Mouse (Mus musculus): ENCODE data around the gene Gm26992. TPM values are rescaled to one million over a fixed set of nuclear protein-coding genes. Genes with fewer than 3 reads are reported as not detected.

Gm26992 gene
- polyA plus RNA-seq, 1 experiment from 2014 or later: not detected

GRCm38 (mm10) chrX:103482097-103482451 is 60.3 kb downstream of the Gm26992 start:
- CTCF ChIA-PET: no interaction called here
- DNase-seq (ENCODE audit: low read depth, low spot score): no peak
- ATAC-seq: no peak
- in situ Hi-C loops (cut with MboI; ENCODE audit: low pct_unique_long_range_greater_than_20kb): loop anchor here (5.0 to 25.0 kb wide), 5 partner anchors 140 to 1605 kb away; partner anchors contain the start of gene Pbdc1
- TF ChIP-seq CTCF (IDR thresholded peaks at IDR 0.05): no peak
- peaks cover 11% of the 10 kb centered on the region for H3K27me3 ChIP-seq
- POLR2A ChIA-PET: interaction anchor here (1.3 kb wide), 1 partner anchor 135 kb away, joined by 3 read pairs; no protein-coding TSS in a partner anchor

GRCm38 (mm10) chrX:103483047-103483446 is 61.2 kb downstream of the Gm26992 start:
- ATAC-seq (peak; percentile 27), DNase-seq (ENCODE audit: low read depth, low spot score) (no peak)
- no peak for TF ChIP-seq CTCF (IDR thresholded peaks at IDR 0.05)
- ChIA-PET POLR2A (interaction anchor here (1.3 kb wide), 1 partner anchor 134 kb away, joined by 3 read pairs; no protein-coding TSS in a partner anchor), CTCF (interaction anchor here (1.2 to 2.6 kb wide), 3 partner anchors 22 to 191 kb away, joined by 3 to 9 read pairs (median 3); no protein-coding TSS in a partner anchor)
- peaks cover 11% of the 10 kb centered on the region for H3K27me3 ChIP-seq
- in situ Hi-C loops (cut with MboI; ENCODE audit: low pct_unique_long_range_greater_than_20kb): loop anchor here (5.0 to 25.0 kb wide), 5 partner anchors 139 to 1604 kb away; partner anchors contain the start of gene Pbdc1

- ChIA-PET CTCF (interaction anchor here (1.2 to 2.6 kb wide), 2 partner anchors 140 to 190 kb away, joined by 3 to 9 read pairs; no protein-coding TSS in a partner anchor), POLR2A (no interaction called here)
- peak; percentile 67 for TF ChIP-seq CTCF (IDR thresholded peaks at IDR 0.05)
- H3K27me3 ChIP-seq: peaks cover 11% of the 10 kb centered on the region
- in situ Hi-C loops (cut with MboI; ENCODE audit: low pct_unique_long_range_greater_than_20kb): loop anchor here (5.0 to 25.0 kb wide), 5 partner anchors 138 to 1603 kb away; partner anchors contain the start of gene Pbdc1
- ATAC-seq (no peak), DNase-seq (ENCODE audit: low read depth, low spot score) (no peak)
These were observed 62.2 kb downstream of the Gm26992 start for GRCm38 (mm10) chrX:103484050-103484449.

GRCm38 (mm10) chrX:103490853-103491252 is 69.0 kb downstream of the Gm26992 start:
- H3K27me3 ChIP-seq: peaks cover 8% of the 10 kb centered on the region
- ChIA-PET POLR2A (no interaction called here), CTCF (no interaction called here)
- DNase-seq (ENCODE audit: low read depth, low spot score) (no peak), ATAC-seq (no peak)
- in situ Hi-C loops (cut with MboI; ENCODE audit: low pct_unique_long_range_greater_than_20kb): loop anchor here (25.0 kb wide), 2 partner anchors 1521 to 1596 kb away; partner anchors contain the start of gene Pbdc1
- no peak for TF ChIP-seq CTCF (IDR thresholded peaks at IDR 0.05)

GRCm38 (mm10) chrX:103492398-103493256 is 70.8 kb downstream of the Gm26992 start:
- no peak for TF ChIP-seq CTCF (IDR thresholded peaks at IDR 0.05)
- CTCF ChIA-PET: no interaction called here
- DNase-seq (ENCODE audit: low read depth, low spot score) (no peak), ATAC-seq (peak; percentile 12)
- in situ Hi-C loops (cut with MboI; ENCODE audit: low pct_unique_long_range_greater_than_20kb): loop anchor here (25.0 kb wide), 2 partner anchors 1520 to 1595 kb away; partner anchors contain the start of gene Pbdc1
- H3K27me3 ChIP-seq: no peaks in the 10 kb centered on the region
- POLR2A ChIA-PET: interaction anchor here (0.6 kb wide), 1 partner anchor 123 kb away, joined by 3 read pairs; no protein-coding TSS in a partner anchor

DNA sequence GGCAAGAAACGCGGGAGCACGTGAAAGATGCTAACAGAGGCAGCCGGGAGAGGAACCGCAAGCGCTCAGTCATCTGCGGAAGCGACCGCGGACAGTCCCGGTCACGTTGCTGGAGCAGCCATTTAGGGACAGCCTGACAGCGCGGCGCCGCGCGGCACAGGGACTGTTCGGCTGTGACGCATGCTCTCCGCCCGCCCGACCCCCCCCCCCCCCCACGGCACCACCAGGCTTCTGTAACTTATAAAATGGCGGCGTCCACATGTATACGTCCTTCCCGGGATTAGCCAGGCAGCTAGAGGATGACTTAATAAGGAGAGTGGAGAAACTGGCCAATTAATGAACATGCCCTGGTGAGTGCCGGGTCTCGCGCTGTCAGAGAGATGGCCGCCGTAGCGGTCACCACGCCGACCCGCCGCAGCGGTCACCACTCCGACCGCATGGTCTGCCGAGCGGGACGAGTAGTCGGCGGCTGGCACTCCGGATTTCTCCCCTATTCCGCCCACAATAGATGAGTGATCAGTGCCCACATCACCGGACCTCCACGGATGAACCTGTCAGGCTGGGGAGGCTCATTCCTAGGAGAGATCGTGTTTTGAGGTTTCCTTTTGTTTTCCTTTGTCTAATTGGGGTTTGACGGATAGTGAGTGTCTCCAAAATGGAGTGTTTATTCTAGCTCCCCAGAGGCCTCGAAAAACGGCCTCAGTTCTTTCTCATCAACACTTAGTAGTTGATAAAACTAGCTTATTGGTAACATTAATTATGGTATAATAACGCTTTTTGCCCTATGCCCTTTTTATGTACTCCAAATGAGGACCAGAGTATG is 71.8 kb downstream of the Gm26992 start:
- POLR2A ChIA-PET: interaction anchor here (0.6 kb wide), 1 partner anchor 122 kb away, joined by 3 read pairs; no protein-coding TSS in a partner anchor
- peak; percentile 75 for ATAC-seq
- CTCF ChIA-PET: no interaction called here
- in situ Hi-C loops (cut with MboI; ENCODE audit: low pct_unique_long_range_greater_than_20kb): loop anchor here (25.0 kb wide), 2 partner anchors 1519 to 1594 kb away; partner anchors contain the start of gene Pbdc1
- TF ChIP-seq CTCF (IDR thresholded peaks at IDR 0.05): no peak
- H3K27me3 ChIP-seq: no peaks in the 10 kb centered on the region
- no peak for DNase-seq (ENCODE audit: low read depth, low spot score)

- TF ChIP-seq CTCF (IDR thresholded peaks at IDR 0.05): no peak
- DNase-seq (ENCODE audit: low read depth, low spot score) (no peak), ATAC-seq (no peak)
- H3K27me3 ChIP-seq: no peaks in the 10 kb centered on the region
- ChIA-PET CTCF (interaction anchor here (1.0 to 1.5 kb wide), 2 partner anchors 32 to 176 kb away, joined by 3 read pairs; no protein-coding TSS in a partner anchor), POLR2A (no interaction called here)
- in situ Hi-C loops (cut with MboI; ENCODE audit: low pct_unique_long_range_greater_than_20kb): loop anchor here (25.0 kb wide), 2 partner anchors 1513 to 1588 kb away; partner anchors contain the start of gene Pbdc1
These were observed 77.6 kb downstream of the Gm26992 start for GRCm38 (mm10) chrX:103499374-103499773.

DNA sequence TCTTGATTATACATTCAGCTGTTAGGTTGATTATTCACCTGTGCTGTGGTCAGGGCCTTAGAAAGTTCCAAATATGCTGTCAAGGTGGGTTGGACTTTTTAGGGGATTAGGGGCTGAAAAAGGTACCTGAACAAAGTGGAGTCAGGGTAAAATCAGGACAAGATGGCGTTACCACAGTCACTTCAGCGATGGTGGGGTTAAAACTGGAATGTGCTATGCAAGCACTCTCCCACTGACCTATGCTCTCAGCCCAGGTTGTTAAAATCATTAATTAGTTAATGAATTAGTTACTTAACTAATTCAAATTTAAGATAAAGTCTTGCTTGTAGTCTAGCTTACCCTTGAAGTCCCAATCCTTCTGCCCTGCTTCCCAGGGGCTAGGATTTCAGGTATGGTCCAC is 78.3 kb downstream of the Gm26992 start:
- ATAC-seq (no peak), DNase-seq (ENCODE audit: low read depth, low spot score) (no peak)
- in situ Hi-C loops (cut with MboI; ENCODE audit: low pct_unique_long_range_greater_than_20kb): no loop called here
- ChIA-PET POLR2A (interaction anchor here (0.7 kb wide), 1 partner anchor 350 kb away, joined by 3 read pairs; no protein-coding TSS in a partner anchor), CTCF (interaction anchor here (1.5 kb wide), 1 partner anchor 31 kb away, joined by 3 read pairs; no protein-coding TSS in a partner anchor)
- no peak for TF ChIP-seq CTCF (IDR thresholded peaks at IDR 0.05)
- no peaks in the 10 kb centered on the region for H3K27me3 ChIP-seq

DNA sequence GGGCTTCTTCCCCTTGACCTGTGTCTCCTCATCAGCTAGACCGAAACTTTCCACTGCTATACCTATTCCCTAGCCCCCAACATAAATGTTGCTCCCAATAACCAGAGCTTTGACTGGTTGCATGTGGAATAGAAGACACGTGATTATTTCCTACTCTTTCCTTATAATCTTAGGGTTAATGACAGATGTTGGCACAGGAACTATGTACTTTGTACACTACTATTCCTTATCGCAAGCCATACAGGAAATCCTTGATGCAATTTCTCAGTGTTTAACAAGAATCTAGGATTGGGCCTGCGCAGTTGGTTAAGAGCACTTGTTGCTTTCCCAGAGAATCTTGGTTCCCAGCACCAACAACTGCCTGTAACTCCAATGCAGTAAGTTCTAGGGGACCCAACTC is 86.4 kb downstream of the Gm26992 start:
- no peak for DNase-seq (ENCODE audit: low read depth, low spot score)
- CTCF ChIA-PET: no interaction called here
- POLR2A ChIA-PET: no interaction called here
- in situ Hi-C loops (cut with MboI; ENCODE audit: low pct_unique_long_range_greater_than_20kb): no loop called here
- no peaks in the 10 kb centered on the region for H3K27me3 ChIP-seq
- no peak for ATAC-seq
- TF ChIP-seq CTCF (IDR thresholded peaks at IDR 0.05): no peak

All from Patski (cell line).